Mouse (Mus musculus): ENCODE results near the gene Lztr1.

- no peak for TF ChIP-seq CTCF (IDR thresholded peaks at IDR 0.05)
- no peak for TF ChIP-seq EP300 (IDR thresholded peaks at IDR 0.05; ENCODE audit: insufficient read depth, low read depth, low read length)
- TF ChIP-seq POLR2A (IDR thresholded peaks at IDR 0.05; ENCODE audit: insufficient read depth, low read depth, low read length), result no peak
Observed at GRCm38 (mm10) chr16:17525524-17525923, 17.0 kb downstream of the Lztr1 start.
